Mouse (Mus musculus): ENCODE measurements around the gene Ankrd40.

DNA sequence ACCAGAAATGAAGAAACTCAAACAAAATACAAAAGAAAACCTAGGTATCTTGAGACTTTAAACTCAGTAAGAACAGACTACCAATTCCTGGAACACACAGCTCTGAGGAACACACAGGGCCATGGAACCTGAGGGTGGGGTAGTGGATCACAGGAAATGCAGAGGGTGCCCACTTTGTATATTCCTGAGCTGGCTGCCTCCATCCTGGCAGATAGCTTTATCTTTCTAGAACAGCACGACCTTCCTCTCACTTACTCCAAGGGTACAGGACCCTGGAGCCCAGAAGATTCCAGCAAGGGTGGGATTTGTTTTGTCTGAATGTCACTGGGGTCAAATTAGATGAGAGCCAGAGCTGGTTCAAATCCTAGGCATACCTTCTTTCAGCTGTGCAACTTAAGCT, 22.5 kb downstream of the Ankrd40 start:
- TF ChIP-seq CTCF (IDR thresholded peaks at IDR 0.05; ENCODE audit: control insufficient read depth, insufficient read depth, insufficient replicate concordance, low read depth, low read length): no peak
- no peak for TF ChIP-seq POLR2A (IDR thresholded peaks at IDR 0.05; ENCODE audit: control insufficient read depth, low read depth, low read length)

All from testis, adult 2 months (tissue).